Mouse (Mus musculus) right cerebral cortex, postnatal 36 days (tissue): ENCODE measurements at regions not wholly inside any gene's neighbourhood (a gene's known extent, or its start where the extent isn't known, plus 50 kb on each side); places are given as distances from the start of the nearest gene placed in this dataset.

Experiments
- DNase-seq, 2 experiments: peaks; one replicate each; pipeline ENCODE4 v3.0.0; 2022; ENCODE audit warnings: low spot score in 2 of 2, mixed read lengths in 1 of 2

DNA sequence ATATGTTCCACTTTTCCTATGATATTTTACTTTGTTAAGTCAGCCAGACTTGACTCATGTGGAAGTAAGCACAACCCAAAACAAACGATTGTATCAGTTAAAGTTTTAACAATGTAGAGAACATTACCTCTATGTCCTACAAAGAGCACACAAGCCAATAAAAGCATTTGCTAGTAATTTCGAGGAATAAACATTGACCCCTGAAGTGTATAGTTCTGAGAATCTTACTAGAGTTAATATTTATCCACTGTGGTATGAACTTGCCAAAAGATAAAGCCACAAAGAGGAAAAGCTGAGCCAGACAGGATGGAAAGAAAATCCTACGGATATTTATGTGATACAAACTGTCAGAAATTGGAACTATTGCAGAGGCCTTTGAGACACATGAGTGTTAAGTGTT lies 161.5 kb upstream of the Mbnl1 start:
- DNase-seq, result no peak

- no peak for DNase-seq
These were observed 152.3 kb upstream of the Mbnl1 start for GRCm38 (mm10) chr3:60320213-60320936.

- no peak for DNase-seq
These were observed 149.1 kb upstream of the Mbnl1 start for GRCm38 (mm10) chr3:60323514-60323913.

GRCm38 (mm10) chr3:60324416-60324815 lies 148.2 kb upstream of the Mbnl1 start:
- no peak for DNase-seq

DNA sequence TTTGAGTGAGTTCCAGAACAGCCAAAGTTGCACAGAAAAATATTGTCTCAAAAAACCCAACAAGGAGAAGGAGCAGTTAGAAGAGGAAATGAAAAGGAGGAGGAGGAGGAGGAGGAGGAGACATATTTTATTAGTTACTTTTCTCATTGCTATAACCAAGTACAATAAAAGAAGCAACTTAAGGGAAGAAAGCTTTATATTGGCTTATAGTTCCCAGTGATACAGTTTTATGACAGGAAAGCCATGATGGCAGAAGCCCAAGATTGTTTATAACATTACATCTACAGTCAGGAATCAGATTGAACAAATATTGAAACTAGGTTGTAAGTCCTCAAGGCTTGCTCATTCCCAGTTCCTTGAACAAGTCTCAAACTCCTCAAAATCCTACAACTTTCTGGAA lies 147.7 kb upstream of the Mbnl1 start:
- DNase-seq, result no peak

GRCm38 (mm10) chr3:60332460-60332859 lies 140.2 kb upstream of the Mbnl1 start:
- DNase-seq, result no peak

- no peak for DNase-seq
These were observed 139.0 kb upstream of the Mbnl1 start for GRCm38 (mm10) chr3:60333669-60334068.

- no peak for DNase-seq
These were observed 138.5 kb upstream of the Mbnl1 start for GRCm38 (mm10) chr3:60334133-60334532.

DNA sequence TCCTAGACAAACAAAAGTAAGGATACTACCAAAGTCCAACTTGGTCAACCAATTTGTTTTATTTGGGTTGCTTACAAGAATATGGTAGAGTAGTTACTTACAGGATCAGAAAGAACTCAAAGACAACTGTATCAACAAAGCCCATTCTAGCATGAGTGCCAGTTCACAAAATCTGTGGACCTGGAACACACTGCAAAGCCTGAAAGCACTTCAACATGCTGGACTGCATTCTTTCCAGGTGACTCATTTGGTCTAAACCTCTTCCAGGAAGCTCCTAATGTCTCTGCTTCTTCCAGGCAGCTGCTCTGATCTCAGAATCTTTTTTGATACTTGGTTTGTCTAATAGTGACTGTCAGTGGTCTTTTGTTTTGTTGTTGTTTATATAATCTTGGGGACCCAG lies 126.2 kb upstream of the Mbnl1 start:
- no peak for DNase-seq

DNA sequence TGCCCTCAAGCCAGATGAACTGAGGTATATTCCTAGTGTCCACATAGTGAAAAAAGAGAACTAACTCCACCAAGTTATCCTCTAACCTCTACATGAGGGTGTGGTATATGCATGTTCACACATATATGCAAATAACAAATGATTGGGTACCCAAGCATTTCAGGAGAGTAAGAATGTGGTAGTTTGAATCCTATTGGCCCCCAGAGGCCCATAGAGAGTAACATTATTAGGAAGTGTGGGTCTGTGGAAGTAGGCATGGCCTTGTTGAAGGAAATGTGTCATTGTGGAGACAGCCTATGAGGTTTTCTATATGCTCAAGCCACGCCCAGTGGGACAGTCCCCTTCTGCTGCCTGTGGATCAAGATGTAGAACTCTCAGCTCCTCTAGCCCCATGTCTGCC lies 125.6 kb upstream of the Mbnl1 start:
- no peak for DNase-seq

DNA sequence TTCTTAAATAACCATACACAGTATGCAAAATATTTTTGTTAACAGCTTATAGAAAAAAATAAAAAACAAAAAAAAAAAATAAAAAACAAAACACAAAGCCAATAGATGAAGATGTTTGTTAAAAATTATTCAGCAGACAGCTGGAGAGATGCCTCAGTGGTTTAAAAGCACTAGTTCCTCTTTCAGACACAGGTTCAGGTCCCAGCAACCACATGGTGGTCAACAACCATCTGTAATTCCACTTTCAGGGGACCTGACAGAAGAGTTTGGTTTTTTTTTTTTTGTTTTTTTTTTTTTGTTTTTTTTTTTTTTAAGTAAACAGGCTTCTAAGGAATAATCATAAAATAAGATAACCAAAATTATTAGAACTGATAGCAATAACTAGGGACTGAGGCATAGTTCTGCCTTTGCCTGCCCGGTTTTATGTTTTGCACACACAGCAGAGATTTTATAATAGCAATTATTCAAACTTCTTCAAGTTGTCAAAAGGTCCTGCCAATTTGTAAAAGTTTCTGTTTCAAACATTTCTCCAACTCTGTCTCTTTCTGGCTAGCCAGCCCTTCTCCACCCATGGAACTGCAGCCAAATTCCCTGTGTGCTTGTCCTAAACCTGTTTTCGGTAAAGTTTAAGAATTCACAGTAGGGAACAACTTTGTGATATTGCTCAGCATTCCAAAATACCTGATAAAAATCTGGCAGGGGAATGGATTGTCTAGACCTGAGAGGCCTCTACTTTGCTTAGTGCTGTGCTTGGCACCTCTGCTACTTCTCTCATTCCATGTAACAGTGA lies 101.3 kb upstream of the Mbnl1 start:
- DNase-seq, result no peak

GRCm38 (mm10) chr3:60373662-60374061 lies 99.0 kb upstream of the Mbnl1 start:
- no peak for DNase-seq

GRCm38 (mm10) chr3:60388593-60388992 lies 84.0 kb upstream of the Mbnl1 start:
- no peak for DNase-seq

DNA sequence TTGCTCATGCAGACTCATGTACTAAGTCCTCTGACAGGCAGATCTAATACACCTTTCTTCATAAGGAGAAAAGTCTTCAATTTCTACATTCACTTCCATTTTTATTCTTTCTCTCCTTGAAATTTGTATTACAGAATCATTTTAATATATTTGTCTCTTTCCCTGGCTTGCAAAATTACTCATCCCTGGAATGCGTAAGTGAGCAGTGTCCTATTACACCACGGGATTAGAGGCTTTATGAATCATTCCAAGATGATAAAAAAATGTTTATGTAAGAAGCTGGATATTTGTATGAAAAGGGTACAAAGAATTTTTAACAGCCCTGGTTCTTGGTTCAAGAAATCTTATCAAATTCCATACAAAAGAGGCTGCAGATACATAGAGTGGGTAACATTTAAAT lies 83.6 kb upstream of the Mbnl1 start:
- DNase-seq, result no peak

DNA sequence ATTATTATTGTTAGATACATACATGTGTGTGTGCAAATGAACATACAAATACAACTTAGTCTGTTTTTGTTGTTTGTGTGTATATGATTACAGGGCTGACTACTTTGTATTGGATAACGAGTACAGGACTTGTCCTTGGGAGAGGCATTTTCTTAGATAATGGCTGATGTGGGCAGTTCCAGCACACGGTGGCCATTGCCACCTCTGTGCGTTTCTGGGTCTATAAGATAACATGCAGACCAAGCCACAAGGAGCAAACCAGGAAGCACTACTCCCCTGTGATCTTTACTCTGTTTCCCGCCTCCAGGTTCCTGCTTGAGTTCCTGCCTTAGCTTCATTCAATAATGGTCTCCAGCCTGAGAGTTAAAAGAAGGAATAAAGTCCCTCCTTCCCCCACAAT lies 77.3 kb upstream of the Mbnl1 start:
- no peak for DNase-seq

- DNase-seq, result no peak
These were observed 75.7 kb upstream of the Mbnl1 start for GRCm38 (mm10) chr3:60396971-60397370.

DNA sequence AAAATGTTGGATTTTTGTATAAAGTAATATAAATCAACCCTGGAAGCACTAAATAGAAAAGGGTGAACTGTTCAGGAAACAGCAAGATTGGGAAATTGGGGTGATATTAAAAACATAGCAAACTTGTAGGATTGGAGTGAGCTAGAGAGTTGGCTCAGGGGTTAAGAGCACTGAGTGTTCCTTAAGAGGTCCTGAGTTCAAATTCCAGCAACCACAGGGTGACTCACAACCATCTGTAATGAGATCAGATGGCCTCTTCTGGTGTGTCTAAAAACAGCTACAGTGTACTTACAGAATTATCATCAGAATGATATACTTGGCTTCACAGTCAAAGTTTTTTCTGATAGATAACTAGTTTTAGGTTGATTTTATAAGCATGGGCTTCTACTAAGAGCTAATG lies 73.8 kb upstream of the Mbnl1 start:
- no peak for DNase-seq

GRCm38 (mm10) chr3:60402251-60402830 lies 70.3 kb upstream of the Mbnl1 start:
- DNase-seq, result no peak

- DNase-seq, result no peak
These were observed 65.2 kb upstream of the Mbnl1 start for GRCm38 (mm10) chr3:60407426-60407825.

DNA sequence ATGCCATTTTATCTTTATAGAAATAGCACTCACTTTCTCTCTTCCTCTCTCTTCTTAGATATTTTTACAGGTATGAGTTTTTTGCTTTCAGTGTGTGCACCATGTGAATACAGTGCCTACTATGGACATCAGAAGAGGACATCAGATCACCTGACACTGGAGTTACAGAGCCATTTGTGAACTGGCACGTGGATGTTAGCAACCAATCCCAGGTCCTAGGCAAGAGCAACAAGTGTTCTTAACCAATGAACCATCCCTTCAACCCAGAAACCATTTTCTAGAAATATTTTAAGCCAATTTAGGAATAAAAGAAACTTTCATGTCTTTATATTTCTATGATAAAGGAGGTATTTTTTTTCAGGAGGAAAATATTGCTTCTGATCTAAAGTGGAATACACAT lies 64.7 kb upstream of the Mbnl1 start:
- DNase-seq, result no peak

DNA sequence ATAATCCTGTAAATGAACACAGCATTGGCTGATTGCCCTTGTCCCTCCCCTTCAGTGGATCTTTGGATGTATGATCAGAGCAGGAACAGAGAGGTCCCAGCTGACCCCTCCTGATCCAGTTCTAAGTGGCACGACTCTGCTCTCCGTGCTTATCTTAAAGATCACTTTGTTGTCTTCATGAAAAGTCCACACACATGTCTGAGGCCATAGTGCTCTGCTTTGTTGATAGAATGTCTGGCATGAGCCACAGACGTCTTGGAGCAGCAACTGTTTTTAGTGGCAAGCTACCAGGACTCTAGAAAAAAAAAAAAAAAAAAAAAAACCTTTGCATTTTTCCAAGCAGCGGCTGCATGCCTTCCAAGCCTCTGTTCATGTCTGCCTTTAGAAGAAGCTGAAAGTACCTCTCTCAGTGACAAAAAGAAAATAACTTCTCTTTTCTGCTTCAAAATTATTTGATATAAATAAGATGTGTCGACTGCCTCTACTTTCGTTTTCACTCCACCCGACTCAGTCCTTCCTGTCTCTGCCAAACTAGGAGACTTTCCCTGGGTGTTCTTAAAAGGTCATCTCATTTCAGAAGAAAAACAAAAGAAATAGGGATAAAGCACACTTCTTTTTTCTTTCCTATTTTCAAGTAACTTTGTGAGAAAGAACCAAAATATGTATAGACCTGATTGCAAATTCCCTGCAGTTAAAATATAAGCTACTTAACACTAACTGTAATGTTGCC lies 63.9 kb upstream of the Mbnl1 start:
- DNase-seq, result peak in 1 of 2 experiments; percentile 4

DNA sequence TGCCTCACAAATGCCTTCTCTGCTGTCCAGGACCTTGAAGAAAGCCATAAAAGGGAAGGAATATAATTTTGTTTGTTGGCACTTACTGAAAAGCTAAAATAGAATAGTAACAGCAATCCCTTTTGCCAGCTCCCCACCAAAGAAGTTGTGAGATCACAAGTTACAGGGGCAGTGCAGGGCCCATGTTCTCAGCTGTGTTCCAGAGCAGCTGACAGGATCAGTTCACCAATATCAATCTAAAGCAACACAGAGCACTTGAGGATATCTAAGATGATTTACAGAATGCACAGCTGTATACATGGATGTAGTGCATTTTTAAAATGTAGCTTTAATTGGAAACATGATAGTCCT lies 63.4 kb upstream of the Mbnl1 start:
- DNase-seq, result no peak
